Mouse (Mus musculus) heart, embryonic 14.5 days (tissue): Measurements from ENCODE around the gene Gm6205. TPM values are rescaled to one million over a fixed set of nuclear protein-coding genes. Genes with fewer than 3 reads are reported as not detected.
"Not testable (repeated sequence)": the region's sequence is repeated elsewhere in the genome, so short reads cannot be mapped to it uniquely, and the experiment has no call there.

ENCODE experiments used
- ATAC-seq: fragments of 200-750 bp; cut with Nextera tagmentation; 2 replicates; pipeline ENCODE4 v1.8.0; 2017; ENCODE audit warnings: low read depth, moderate TSS enrichment; ENCODE audit not compliant: insufficient number of reproducible peaks, insufficient read depth, low FRiP score
- H3K27ac ChIP-seq, 2 experiments: fragments of 200-500 bp in 1 of 2; fragments of 300-500 bp in 1 of 2; sonication (generic) in 1 of 2; replicated peaks in 1 of 2; 2 replicates each; pipeline ENCODE4 v1.5.1; 2012 to 2014; ENCODE audit warnings: low read depth in 2 of 2, low read length in 2 of 2, control low read depth in 1 of 2, mild to moderate bottlenecking in 1 of 2, mixed read lengths in 1 of 2; ENCODE audit not compliant: control insufficient read depth in 1 of 2, insufficient read depth in 1 of 2
- H3K27me3 ChIP-seq: fragments of 300-500 bp; sonication (generic); 2 replicates; pipeline ENCODE4 v1.6.1; 2014; ENCODE audit warnings: mild to moderate bottlenecking, low read length, control low read depth; ENCODE audit not compliant: control insufficient read depth, insufficient read depth
- H3K36me3 ChIP-seq: fragments of 300-500 bp; sonication (generic); 2 replicates; pipeline ENCODE4 v1.6.1; 2014; ENCODE audit warnings: mild to moderate bottlenecking, control low read depth, low read length, mixed read lengths; ENCODE audit not compliant: control insufficient read depth, insufficient read depth
- H3K4me1 ChIP-seq, 2 experiments: fragments of 200-500 bp in 1 of 2; fragments of 300-500 bp in 1 of 2; sonication (generic) in 1 of 2; 2 replicates each; pipeline ENCODE4 v1.6.1; 2012 to 2014; ENCODE audit warnings: low read length in 2 of 2, control low read depth in 1 of 2, mixed read lengths in 1 of 2; ENCODE audit not compliant: control insufficient read depth in 2 of 2, insufficient read depth in 2 of 2
- H3K4me2 ChIP-seq: fragments of 300-500 bp; sonication (generic); 2 replicates; pipeline ENCODE4 v1.6.1; 2014; ENCODE audit warnings: mild to moderate bottlenecking, low read length
- H3K4me3 ChIP-seq, 2 experiments: fragments of 200-500 bp in 1 of 2; fragments of 300-500 bp in 1 of 2; sonication (generic) in 1 of 2; 2 replicates each; pipeline ENCODE4 v1.5.1; 2012 to 2014; ENCODE audit warnings: low read length in 2 of 2, mild to moderate bottlenecking in 2 of 2, control low read depth in 1 of 2, low read depth in 1 of 2, moderate library complexity in 1 of 2; ENCODE audit not compliant: control insufficient read depth in 1 of 2, insufficient read depth in 1 of 2
- H3K9ac ChIP-seq: fragments of 300-500 bp; sonication (generic); 2 replicates; pipeline ENCODE4 v1.6.1; 2014; ENCODE audit warnings: mild to moderate bottlenecking, low read length
- H3K9me3 ChIP-seq: fragments of 300-500 bp; sonication (generic); 2 replicates; pipeline ENCODE4 v1.6.1; 2016; ENCODE audit warnings: low read length, control low read depth; ENCODE audit not compliant: control insufficient read depth
- WGBS: fragments of 180-500 bp; shearing (Covaris S2); extraction: QIAGEN DNeasy Blood & Tissue Kit; methylation state at CpG from one replicate; pipeline ENCODE4 v1.1.7; 2014; 5-methylcytosine and 5-hydroxymethylcytosine counted together
- polyA plus RNA-seq: library from polyadenylated mRNA; unstranded; fragments of >200 nt; fragmentation: Nextera tagmentation; extraction: Ambion mirVana; gene quantifications from 2 replicates; pipeline ENCODE4 v1.2.1, GENCODE M21; 2014

Gm6205 gene
- not detected in 2 replicates for polyA plus RNA-seq

GRCm38 (mm10) chr5:94648082-94648481 lies at the start of gene Gm6205:
TSS of gene Gm6205 (plus strand) at chr5:94648382.
- not testable (repeated sequence) for H3K27ac ChIP-seq, H3K4me2 ChIP-seq, H3K4me1 ChIP-seq, H3K27me3 ChIP-seq, H3K36me3 ChIP-seq, H3K4me3 ChIP-seq, ATAC-seq, H3K9me3 ChIP-seq, H3K9ac ChIP-seq
- WGBS = no CpG with 5 or more reads among the region's 2 CpGs

GRCm38 (mm10) chr5:94616242-94616641 lies 31.9 kb upstream of the Gm6205 start, which contains the start of gene Gm3147:
TSS of gene Gm3147 (minus strand) at chr5:94616342.
- no CpG with 5 or more reads among the region's 1 CpGs for WGBS
- H3K9me3 ChIP-seq, ATAC-seq, H3K27me3 ChIP-seq, H3K36me3 ChIP-seq, H3K4me1 ChIP-seq, H3K9ac ChIP-seq, H3K27ac ChIP-seq, H3K4me3 ChIP-seq, H3K4me2 ChIP-seq: not testable (repeated sequence)

- not testable (repeated sequence) for H3K27me3 ChIP-seq, H3K4me1 ChIP-seq, H3K4me2 ChIP-seq, H3K9ac ChIP-seq, H3K4me3 ChIP-seq, H3K27ac ChIP-seq, H3K36me3 ChIP-seq, H3K9me3 ChIP-seq, ATAC-seq
- WGBS = no CpG with 5 or more reads among the region's 2 CpGs
These were observed 24.5 kb upstream of the Gm6205 start, which contains the start of gene Gm6509 for GRCm38 (mm10) chr5:94623679-94624078. TSS of gene Gm6509 (plus strand) at chr5:94623979.

Other genes starting within 250 kb of the Gm6205 start
- not detected in 2 replicates for gene Gm7682, start 202.6 kb upstream of the Gm6205 start, polyA plus RNA-seq
- not detected in 2 replicates for gene Gm3139, start 122.1 kb upstream of the Gm6205 start, polyA plus RNA-seq
- not detected in 2 replicates for gene Gm3147, start 32.0 kb upstream of the Gm6205 start, polyA plus RNA-seq
- not detected in 2 replicates for gene Gm6509, start 24.4 kb upstream of the Gm6205 start, polyA plus RNA-seq
- not detected in 2 replicates for gene Gm3183, start 217.1 kb downstream of the Gm6205 start, polyA plus RNA-seq